Mouse (Mus musculus): ENCODE measurements around the gene Tbc1d10b. TPM values are rescaled to one million over a fixed set of nuclear protein-coding genes. Genes with fewer than 3 reads are reported as not detected.

The Tbc1d10b gene
- total and polyA plus RNA-seq, 3 experiments, result 37.4 to 70.3 TPM; not detected in 1

DNA sequence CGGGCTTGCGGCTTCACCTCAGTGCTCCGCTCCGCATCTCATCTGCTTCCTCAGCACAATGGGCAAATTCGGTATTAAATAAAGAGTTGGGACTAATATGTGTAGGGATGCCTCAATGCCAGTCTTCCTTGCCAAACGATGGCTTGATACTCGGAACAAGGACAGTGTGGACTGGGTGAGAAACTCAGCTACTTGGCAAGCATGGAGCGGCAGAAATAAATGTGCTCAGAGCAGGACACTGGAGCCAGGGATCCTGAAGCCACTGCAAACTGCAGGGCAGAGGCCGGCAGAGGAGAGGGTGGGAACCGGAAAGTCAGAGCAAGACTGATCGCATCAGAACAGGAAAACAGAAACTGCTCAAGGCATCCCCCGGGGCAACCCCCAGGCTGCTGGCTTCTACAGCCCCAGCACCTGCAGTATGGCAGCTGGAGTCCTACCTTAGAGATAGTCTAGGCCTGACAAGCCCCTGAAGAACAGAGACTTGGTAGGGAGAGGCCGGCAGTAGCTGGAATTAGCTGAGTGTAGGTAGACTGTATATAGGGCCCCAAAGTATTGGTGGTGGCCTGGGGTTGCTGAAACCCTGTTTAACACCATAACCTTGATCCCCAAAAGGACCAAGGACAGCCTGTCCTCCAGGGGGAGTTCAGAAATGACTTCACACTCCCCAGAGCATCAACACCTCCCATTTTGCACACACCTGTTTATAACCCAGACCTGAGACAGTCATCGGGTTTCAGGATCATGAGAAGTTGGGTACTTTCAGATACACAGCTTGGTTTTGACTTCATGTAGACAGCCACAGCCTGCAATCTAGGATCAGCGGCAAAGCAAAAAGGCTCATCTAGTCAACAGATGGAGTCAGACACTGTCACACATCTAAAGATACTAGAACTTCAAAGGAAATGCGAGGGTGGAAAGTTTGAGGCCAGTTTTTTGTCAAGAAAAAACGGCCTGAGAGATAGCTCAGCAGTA, 19.7 kb downstream of the Tbc1d10b start:
- Histone ChIP-seq H3K36me3 (ENCODE audit: control insufficient read depth in 1 of 2, insufficient read depth in 2 of 2, low read length in 2 of 2) (peaks cover 0 to 21% of the 10 kb centered on the region in 2 experiments; a peak in 2 of 4 replicates), H3K27me3 (ENCODE audit: control insufficient read depth in 1 of 2, insufficient read depth in 2 of 2, low read length in 2 of 2) (no peaks in the 10 kb centered on the region), H3K79me2 (ENCODE audit: control insufficient read depth, insufficient read depth, low read length, poor library complexity) (no peaks in the 10 kb centered on the region; the same call in 1 of the 2 replicates), H3K9me3 (replicated peaks; ENCODE audit: insufficient read depth, low read length) (no peaks in the 10 kb centered on the region), H3K4me1 (ENCODE audit: control insufficient read depth in 1 of 2, insufficient read depth in 2 of 2, low read length in 2 of 2) (peaks cover 15 to 17% of the 10 kb centered on the region in 2 experiments), H3K9ac (ENCODE audit: control insufficient read depth, low read depth, low read length, poor library complexity, severe bottlenecking) (no peak overlapping the region), H3K4me3 (ENCODE audit: control insufficient read depth in 1 of 2, insufficient read depth in 1 of 2, low read depth in 2 of 2, low read length in 2 of 2) (no peak overlapping the region), H3K27ac (ENCODE audit: control insufficient read depth, low read depth, low read length) (no peak overlapping the region)
- TF ChIP-seq POLR2A (IDR thresholded peaks at IDR 0.05; ENCODE audit: control insufficient read depth in 1 of 2, insufficient read depth in 1 of 2, low read depth in 1 of 2, low read length in 2 of 2, poor library complexity in 1 of 2), result no peak
- TF ChIP-seq ETS1 (IDR thresholded peaks at IDR 0.05; ENCODE audit: low read depth, low read length), result no peak
- no peak for TF ChIP-seq RAD21 (IDR thresholded peaks at IDR 0.05; ENCODE audit: low read depth, low read length)
- no peak for TF ChIP-seq NRF1 (IDR thresholded peaks at IDR 0.05; ENCODE audit: insufficient read depth, low read depth, low read length, poor library complexity, severe bottlenecking)
- no peak for TF ChIP-seq TAL1 (IDR thresholded peaks at IDR 0.05; ENCODE audit: low read length)
- TF ChIP-seq SMC3 (IDR thresholded peaks at IDR 0.05; ENCODE audit: low read depth, low read length), result no peak
- no peak for TF ChIP-seq ZMIZ1 (IDR thresholded peaks at IDR 0.05; ENCODE audit: low read depth, low read length)
- no peak for TF ChIP-seq BHLHE40 (IDR thresholded peaks at IDR 0.05; ENCODE audit: borderline replicate concordance, low read depth, low read length)
- no peak for TF ChIP-seq TCF12 (IDR thresholded peaks at IDR 0.05; ENCODE audit: low read depth, low read length)
- no peak for TF ChIP-seq MEF2A (IDR thresholded peaks at IDR 0.05; ENCODE audit: extremely low read depth, insufficient replicate concordance, low read depth, low read length, poor library complexity, severe bottlenecking)
- TF ChIP-seq MAX (IDR thresholded peaks at IDR 0.05; ENCODE audit: low read length), result no peak
- TF ChIP-seq GABPA (IDR thresholded peaks at IDR 0.05; ENCODE audit: low read depth, low read length), result no peak
- no peak for TF ChIP-seq JUND (IDR thresholded peaks at IDR 0.05; ENCODE audit: low read depth, low read length)
- no peak for TF ChIP-seq MYB (IDR thresholded peaks at IDR 0.05; ENCODE audit: low read depth, low read length)
- no peak for TF ChIP-seq SIN3A (IDR thresholded peaks at IDR 0.05; ENCODE audit: low read length)
- TF ChIP-seq POLR2AphosphoS5 (IDR thresholded peaks at IDR 0.05; ENCODE audit: borderline replicate concordance, low read depth, low read length), result no peak
- TF ChIP-seq HCFC1 (IDR thresholded peaks at IDR 0.05; ENCODE audit: low read depth, low read length), result no peak
- TF ChIP-seq RCOR1 (IDR thresholded peaks at IDR 0.05; ENCODE audit: low read depth, low read length), result no peak
- TF ChIP-seq EP300 (IDR thresholded peaks at IDR 0.05; ENCODE audit: low read depth in 1 of 2, low read length in 2 of 2), result no peak
- DNase-seq (ENCODE audit: low read depth, low spot score), result no peak

Measured in MEL (cell line).